Mouse (Mus musculus) ES-E14 (cell line): ENCODE results near the gene Pla2g15.

Source experiments
- HCFC1 ChIP-seq: IDR thresholded peaks from 2 replicates; pipeline ENCODE4 v1.6.1; 2012; ENCODE audit warnings: low read length, inconsistent platforms, borderline replicate concordance; ENCODE audit not compliant: insufficient read depth
- ZNF384 ChIP-seq: IDR thresholded peaks from 2 replicates; pipeline ENCODE4 v1.6.1; 2012; ENCODE audit warnings: low read depth, low read length, inconsistent platforms

DNA sequence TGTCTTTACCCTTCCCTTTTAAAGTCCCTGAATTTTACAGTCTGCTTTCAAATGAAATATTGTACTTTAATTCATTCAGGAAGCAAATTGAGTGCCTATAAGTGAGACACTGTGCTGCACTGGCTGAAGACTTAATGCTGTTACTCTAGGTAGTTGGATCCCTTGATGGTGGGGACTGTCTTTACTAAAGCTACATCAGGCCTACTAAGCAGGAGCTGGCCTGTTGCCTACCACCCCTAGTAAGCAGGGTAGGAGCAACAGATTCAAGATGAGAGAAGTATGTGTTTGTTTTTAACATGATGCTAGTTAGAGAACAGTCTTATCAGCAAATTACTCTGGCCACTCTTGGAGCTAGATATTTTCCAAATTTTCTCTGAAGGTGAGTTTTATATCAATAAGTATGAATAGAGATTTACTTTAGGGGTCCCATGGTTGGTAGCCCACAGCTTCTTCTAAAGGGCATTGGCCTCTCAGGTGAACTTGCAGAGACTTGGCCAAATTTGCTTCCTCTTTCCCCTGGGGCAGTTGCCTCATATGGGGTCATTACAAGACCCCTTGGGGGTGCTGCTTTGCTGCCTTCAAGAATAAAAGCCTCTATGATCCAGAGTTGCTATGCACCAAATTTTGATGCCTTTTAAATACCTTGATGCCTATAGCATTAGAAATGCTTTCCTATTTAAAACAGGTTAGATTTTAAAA lies 20.8 kb upstream of the Pla2g15 start:
- no peak for TF ChIP-seq HCFC1
- TF ChIP-seq ZNF384 = no peak
